Mouse (Mus musculus): ENCODE measurements at regions not wholly inside any gene's neighbourhood (a gene's known extent, or its start where the extent isn't known, plus 50 kb on each side); places are given as distances from the start of the nearest gene placed in this dataset.

GRCm38 (mm10) chr2:27621741-27622140 lies 54.5 kb upstream of the Rxra start:
- Histone ChIP-seq H3K27me3 (no peaks in the 10 kb centered on the region), H3K9me3 (no peaks in the 10 kb centered on the region), H3K4me2 (no peak overlapping the region), H3K27ac (no peak overlapping the region), H3K4me1 (0 out of 2 replicates have a peak, but pooled peaks cover 4% of the 10 kb centered on the region), H3K9ac (no peak overlapping the region), H3K4me3 (no peak overlapping the region), H3K36me3 (no peaks in the 10 kb centered on the region)
- 47% methylated on average over 3 of the region's 3 CpGs for WGBS
- ATAC-seq (ENCODE audit: borderline replicate concordance, extremely low read depth, low FRiP score, low TSS enrichment), result no peak

- Histone ChIP-seq H3K9me3 (no peaks in the 10 kb centered on the region), H3K27ac (no peak overlapping the region), H3K4me3 (no peak overlapping the region), H3K36me3 (no peaks in the 10 kb centered on the region), H3K4me1 (no peaks in the 10 kb centered on the region), H3K27me3 (no peaks in the 10 kb centered on the region), H3K9ac (no peak overlapping the region), H3K4me2 (no peak overlapping the region)
- WGBS, result 49% methylated on average over 2 of the region's 2 CpGs
- ATAC-seq (ENCODE audit: borderline replicate concordance, extremely low read depth, low FRiP score, low TSS enrichment), result no peak
Observed at GRCm38 (mm10) chr2:27624656-27625366, 51.4 kb upstream of the Rxra start.

Data from lung, embryonic 15.5 days (tissue).